Mouse (Mus musculus) liver, postnatal 0 days (tissue): ENCODE measurements at regions not wholly inside any gene's neighbourhood (a gene's known extent, or its start where the extent isn't known, plus 50 kb on each side); places are given as distances from the start of the nearest gene placed in this dataset.

Source experiments
- CTCF ChIP-seq: sonication (generic); IDR thresholded peaks from 2 replicates; pipeline ENCODE4 v1.5.1; 2016; ENCODE audit warnings: antibody characterized with exemption, low read depth
- EP300 ChIP-seq: IDR thresholded peaks from 2 replicates; pipeline ENCODE4 v1.6.1; 2016; ENCODE audit warnings: antibody characterized with exemption, low read depth, mild to moderate bottlenecking

DNA sequence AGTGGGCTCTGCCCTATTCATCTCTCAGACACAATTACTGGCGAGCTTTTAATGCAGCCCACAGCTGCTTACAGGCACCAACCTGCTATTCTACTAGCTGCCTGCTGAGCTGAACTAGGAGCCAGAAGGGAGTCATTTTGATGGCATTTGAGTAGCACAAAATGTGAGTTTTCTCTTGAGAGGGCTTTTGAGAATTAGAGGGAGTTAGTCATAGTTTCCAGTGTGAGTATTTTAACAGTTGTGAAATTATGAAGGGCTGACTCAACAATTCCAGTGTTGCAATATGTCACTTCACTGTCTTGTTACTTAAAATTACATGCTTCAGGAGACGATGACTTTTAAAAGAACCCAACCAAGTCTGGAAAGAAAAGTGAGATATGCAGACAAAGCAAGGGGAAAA, 54.4 kb upstream of the Ly86 start:
- TF ChIP-seq CTCF (no peak), EP300 (peak; percentile 55; the same call in 1 of the 2 replicates)
